Mouse (Mus musculus) layer of hippocampus, adult 11-12 months (tissue): Measurements from ENCODE around the gene Tubd1.
A peak's percentile ranks its signal among the peaks of the same experiment; 100 is the strongest.

ENCODE experiments used
- DNase-seq: peaks from one replicate; pipeline ENCODE4 v3.0.0; 2022; ENCODE audit warnings: low spot score

The Tubd1 gene

GRCm38 (mm10) chr11:86599378-86600208 lies 54.8 kb downstream of the Tubd1 start:
- DNase-seq, result no peak

- DNase-seq, result no peak
These were observed 55.4 kb downstream of the Tubd1 start for GRCm38 (mm10) chr11:86600209-86600557.

GRCm38 (mm10) chr11:86602116-86602515 lies 57.3 kb downstream of the Tubd1 start:
- DNase-seq, result no peak

GRCm38 (mm10) chr11:86603719-86604118 lies 58.9 kb downstream of the Tubd1 start:
- no peak for DNase-seq

GRCm38 (mm10) chr11:86604289-86604688 lies 59.5 kb downstream of the Tubd1 start:
- DNase-seq, result no peak

- no peak for DNase-seq
These were observed 60.1 kb downstream of the Tubd1 start for GRCm38 (mm10) chr11:86604732-86605520.

- no peak for DNase-seq
These were observed 62.0 kb downstream of the Tubd1 start for GRCm38 (mm10) chr11:86606621-86607339.

GRCm38 (mm10) chr11:86607808-86608350 lies 63.1 kb downstream of the Tubd1 start:
- DNase-seq, result no peak

- no peak for DNase-seq
These were observed 65.4 kb downstream of the Tubd1 start for GRCm38 (mm10) chr11:86610239-86610638.

- DNase-seq, result no peak
These were observed 67.2 kb downstream of the Tubd1 start for GRCm38 (mm10) chr11:86611991-86612390.

GRCm38 (mm10) chr11:86614056-86614530 lies 69.3 kb downstream of the Tubd1 start:
- DNase-seq, result peak; percentile 25

- no peak for DNase-seq
These were observed 69.8 kb downstream of the Tubd1 start for GRCm38 (mm10) chr11:86614607-86615006.
